Mouse (Mus musculus) lung, embryonic 16.5 days (tissue): ENCODE data around the gene Il10rb. TPM values are rescaled to one million over a fixed set of nuclear protein-coding genes. Genes with fewer than 3 reads are reported as not detected.

Experiments
- ATAC-seq: fragments of 200-750 bp; cut with Nextera tagmentation; 2 replicates; pipeline ENCODE4 v1.8.0; 2017; ENCODE audit warnings: low read depth, mild to moderate bottlenecking, moderate library complexity
- H3K27ac ChIP-seq: fragments of 300-500 bp; sonication (generic); 2 replicates; pipeline ENCODE4 v1.5.1; 2014; ENCODE audit warnings: mild to moderate bottlenecking, control low read depth, low read length
- H3K27me3 ChIP-seq: fragments of 300-500 bp; sonication (generic); 2 replicates; pipeline ENCODE4 v1.6.1; 2014; ENCODE audit warnings: low read depth, low read length, mixed read lengths; ENCODE audit not compliant: control insufficient read depth, insufficient read depth
- H3K36me3 ChIP-seq: fragments of 300-500 bp; sonication (generic); 2 replicates; pipeline ENCODE4 v1.6.1; 2014; ENCODE audit warnings: low read length; ENCODE audit not compliant: control insufficient read depth, insufficient read depth
- H3K4me1 ChIP-seq: fragments of 300-500 bp; sonication (generic); replicated peaks from 2 replicates; pipeline ENCODE4 v1.6.1; 2014; ENCODE audit warnings: low read length, mixed read lengths; ENCODE audit not compliant: control insufficient read depth, insufficient read depth
- H3K4me2 ChIP-seq: fragments of 300-500 bp; sonication (generic); 2 replicates; pipeline ENCODE4 v1.6.1; 2014; ENCODE audit warnings: low read depth, low read length, control low read depth
- H3K4me3 ChIP-seq: fragments of 300-500 bp; sonication (generic); 2 replicates; pipeline ENCODE4 v1.5.1; 2014; ENCODE audit warnings: mild to moderate bottlenecking, low read length, control low read depth
- H3K9ac ChIP-seq: fragments of 300-500 bp; sonication (generic); 2 replicates; pipeline ENCODE4 v1.6.1; 2014; ENCODE audit warnings: low read length, control low read depth
- H3K9me3 ChIP-seq: fragments of 300-500 bp; sonication (generic); 2 replicates; pipeline ENCODE4 v1.6.1; 2016; ENCODE audit warnings: low read length; ENCODE audit not compliant: control insufficient read depth
- WGBS: fragments of 180-500 bp; shearing (Covaris S2); extraction: QIAGEN DNeasy Blood & Tissue Kit; methylation state at CpG from one replicate; pipeline ENCODE4 v1.1.7; 2014; 5-methylcytosine and 5-hydroxymethylcytosine counted together
- polyA plus RNA-seq: library from polyadenylated mRNA; unstranded; fragments of >200 nt; fragmentation: Nextera tagmentation; extraction: Ambion mirVana; gene quantifications from 2 replicates; pipeline ENCODE4 v1.2.1, GENCODE M21; 2015

Gene Il10rb
- polyA plus RNA-seq, 1 experiment from 2014 or later = 56.8 TPM

DNA sequence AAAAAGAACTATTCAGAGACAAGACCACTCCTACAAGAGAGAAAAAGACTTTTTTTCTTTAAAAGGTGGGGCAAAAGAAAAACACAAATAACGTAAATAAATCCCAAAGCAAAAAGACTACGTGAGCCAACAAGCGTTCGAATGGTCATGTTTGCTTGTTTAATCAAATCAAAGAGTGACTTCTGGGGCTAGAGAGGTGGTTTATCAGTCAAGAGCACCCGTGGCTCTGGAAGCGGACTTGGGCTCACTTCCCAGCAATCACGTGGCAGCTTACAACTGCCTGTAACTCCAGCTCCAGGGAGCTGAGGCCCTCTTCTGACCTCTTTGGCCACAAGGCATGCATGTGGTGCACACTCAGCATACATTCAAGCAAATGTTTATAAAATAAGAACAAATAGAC lies 35.4 kb downstream of the Il10rb start:
- peak; percentile 92 for ATAC-seq
- H3K27ac ChIP-seq = peak overlapping the region; percentile 39
- no peak overlapping the region for H3K9ac ChIP-seq
- no peak overlapping the region for H3K4me3 ChIP-seq
- 13% methylated on average over 7 of the region's 7 CpGs for WGBS
- peak overlapping the region; percentile 29 for H3K4me2 ChIP-seq
- H3K36me3 ChIP-seq = no peaks in the 10 kb centered on the region
- H3K27me3 ChIP-seq = no peaks in the 10 kb centered on the region
- peaks cover 11% of the 10 kb centered on the region for H3K4me1 ChIP-seq
- no peaks in the 10 kb centered on the region for H3K9me3 ChIP-seq

DNA sequence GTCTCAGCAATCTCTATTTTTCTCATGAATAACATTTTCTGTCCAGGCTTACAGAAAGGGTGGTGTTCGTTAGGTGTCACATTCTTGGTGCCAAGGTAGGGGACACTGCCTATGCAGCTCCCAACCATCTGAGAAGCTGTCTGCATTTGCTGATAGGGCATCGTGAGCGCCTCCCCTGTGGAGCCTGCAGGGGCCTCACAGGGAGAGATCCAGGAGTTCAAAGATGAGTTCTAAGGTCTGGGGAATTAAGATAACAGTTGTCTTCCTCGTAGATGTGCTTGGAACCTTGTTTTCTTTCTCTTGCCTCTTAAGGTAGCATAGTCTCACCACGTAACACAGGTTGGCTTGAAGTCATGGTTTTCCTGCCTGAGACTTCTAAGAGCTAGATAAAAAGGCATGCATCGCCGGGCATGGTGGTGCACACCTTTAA lies 35.9 kb downstream of the Il10rb start:
- Histone ChIP-seq H3K4me3 (no peak overlapping the region), H3K36me3 (no peaks in the 10 kb centered on the region), H3K4me2 (no peak overlapping the region; the same call in 1 of the 2 replicates), H3K27me3 (no peaks in the 10 kb centered on the region), H3K4me1 (peaks cover 11% of the 10 kb centered on the region), H3K27ac (peak overlapping the region; percentile 39), H3K9ac (no peak overlapping the region), H3K9me3 (no peaks in the 10 kb centered on the region)
- WGBS = 61% methylated on average over 7 of the region's 7 CpGs
- ATAC-seq = peak; percentile 49

DNA sequence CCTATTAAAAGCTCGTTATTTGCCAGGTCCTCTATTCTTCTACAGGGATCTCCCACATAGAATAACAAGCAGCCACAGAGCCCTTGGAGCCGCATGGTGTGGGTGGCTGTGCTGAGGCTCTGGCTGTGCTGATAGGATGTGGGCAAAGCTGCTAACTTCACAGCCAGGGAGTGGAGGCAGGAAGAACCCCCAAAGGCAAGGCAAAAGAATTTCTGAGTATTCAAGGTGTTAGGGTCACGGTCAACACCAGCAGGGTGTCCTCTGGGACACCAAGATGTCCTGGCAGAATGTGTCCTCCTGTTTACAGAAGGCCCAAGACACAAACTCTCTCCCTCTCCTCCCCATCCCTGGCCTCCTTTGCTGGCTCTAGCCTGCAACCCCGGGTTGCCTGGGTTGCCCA lies 36.5 kb downstream of the Il10rb start:
- H3K9ac ChIP-seq = no peak overlapping the region
- no peak overlapping the region for H3K4me3 ChIP-seq
- peaks cover 13% of the 10 kb centered on the region for H3K4me1 ChIP-seq
- no peak overlapping the region for H3K27ac ChIP-seq
- H3K27me3 ChIP-seq = no peaks in the 10 kb centered on the region
- no peaks in the 10 kb centered on the region for H3K36me3 ChIP-seq
- 65% methylated on average over 4 of the region's 4 CpGs for WGBS
- no peak for ATAC-seq
- H3K9me3 ChIP-seq = no peaks in the 10 kb centered on the region
- no peak overlapping the region for H3K4me2 ChIP-seq

DNA sequence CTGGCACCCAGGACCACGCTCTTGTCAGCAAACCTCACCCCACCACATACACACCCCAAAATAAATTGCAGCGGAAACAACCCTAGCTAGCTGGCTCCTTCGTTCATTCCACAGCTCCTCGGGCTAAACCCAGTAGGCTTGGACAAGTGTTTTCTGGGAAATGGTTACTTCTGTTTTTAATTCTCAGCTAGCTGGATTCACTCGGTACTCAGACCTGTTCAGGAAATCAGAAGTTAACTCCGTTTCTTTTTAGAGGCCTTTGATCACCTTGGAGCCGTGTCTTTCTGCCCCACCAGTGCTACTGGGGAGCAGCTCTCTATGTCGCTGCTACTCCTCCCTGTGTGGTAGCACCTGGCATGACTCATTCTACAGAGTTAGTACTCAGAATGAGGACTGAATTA lies 37.2 kb downstream of the Il10rb start:
- 70% methylated on average over 8 of the region's 8 CpGs for WGBS
- peaks cover 17% of the 10 kb centered on the region for H3K4me1 ChIP-seq
- H3K27me3 ChIP-seq = no peaks in the 10 kb centered on the region
- H3K36me3 ChIP-seq = no peaks in the 10 kb centered on the region
- H3K9ac ChIP-seq = no peak overlapping the region
- no peak overlapping the region for H3K4me2 ChIP-seq
- ATAC-seq = no peak
- H3K9me3 ChIP-seq = no peaks in the 10 kb centered on the region
- H3K27ac ChIP-seq = no peak overlapping the region
- H3K4me3 ChIP-seq = no peak overlapping the region

DNA sequence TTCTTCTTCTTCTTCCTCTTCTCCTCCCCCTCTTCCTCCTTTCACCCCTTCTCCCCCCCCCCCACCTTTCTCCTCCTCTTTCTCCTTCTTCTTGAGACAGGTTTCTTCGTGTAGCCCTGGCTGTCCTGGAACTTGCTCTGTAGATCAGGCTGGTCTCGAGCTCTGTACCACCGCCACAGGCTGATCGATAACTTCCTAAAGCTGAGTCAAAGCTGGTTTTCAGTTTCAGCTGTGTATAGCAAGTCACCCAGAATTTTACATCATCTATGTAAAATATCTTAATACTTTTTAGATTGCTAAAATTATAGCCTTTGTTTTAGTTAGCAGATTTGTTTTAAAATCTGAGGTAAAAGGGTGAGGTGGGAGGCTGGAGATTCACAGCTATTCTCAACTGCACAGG lies 38.9 kb downstream of the Il10rb start:
- Histone ChIP-seq H3K36me3 (no peaks in the 10 kb centered on the region), H3K4me1 (peaks cover 17% of the 10 kb centered on the region), H3K9me3 (no peaks in the 10 kb centered on the region), H3K27me3 (no peaks in the 10 kb centered on the region), H3K9ac (no peak overlapping the region), H3K27ac (no peak overlapping the region), H3K4me2 (no peak overlapping the region), H3K4me3 (no peak overlapping the region)
- ATAC-seq = no peak
- WGBS = 82% methylated on average over 4 of the region's 4 CpGs

DNA sequence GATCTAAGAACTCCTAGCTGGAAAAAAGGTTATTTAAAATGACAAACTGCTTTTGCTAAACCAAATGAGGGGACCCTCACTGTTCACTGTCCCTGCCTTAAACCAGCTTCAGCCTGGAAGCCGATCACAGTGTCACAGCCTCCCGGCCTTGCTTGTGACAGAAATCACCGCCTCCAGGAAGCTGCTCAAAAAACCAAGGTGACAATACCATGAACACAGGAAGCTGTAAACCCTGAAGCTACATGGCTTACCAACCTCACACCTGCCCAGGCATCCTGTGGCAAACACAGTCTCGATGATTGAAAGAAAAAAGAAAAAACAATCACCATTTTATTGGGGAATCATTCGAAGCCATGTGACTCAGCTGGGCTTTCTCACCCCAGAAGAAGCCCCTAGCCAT lies 39.6 kb downstream of the Il10rb start:
- Histone ChIP-seq H3K4me3 (no peak overlapping the region), H3K27me3 (no peaks in the 10 kb centered on the region), H3K4me2 (no peak overlapping the region), H3K27ac (no peak overlapping the region), H3K9ac (no peak overlapping the region), H3K4me1 (peaks cover 21% of the 10 kb centered on the region), H3K9me3 (no peaks in the 10 kb centered on the region), H3K36me3 (no peaks in the 10 kb centered on the region)
- ATAC-seq = no peak
- WGBS = 74% methylated on average over 5 of the region's 5 CpGs

DNA sequence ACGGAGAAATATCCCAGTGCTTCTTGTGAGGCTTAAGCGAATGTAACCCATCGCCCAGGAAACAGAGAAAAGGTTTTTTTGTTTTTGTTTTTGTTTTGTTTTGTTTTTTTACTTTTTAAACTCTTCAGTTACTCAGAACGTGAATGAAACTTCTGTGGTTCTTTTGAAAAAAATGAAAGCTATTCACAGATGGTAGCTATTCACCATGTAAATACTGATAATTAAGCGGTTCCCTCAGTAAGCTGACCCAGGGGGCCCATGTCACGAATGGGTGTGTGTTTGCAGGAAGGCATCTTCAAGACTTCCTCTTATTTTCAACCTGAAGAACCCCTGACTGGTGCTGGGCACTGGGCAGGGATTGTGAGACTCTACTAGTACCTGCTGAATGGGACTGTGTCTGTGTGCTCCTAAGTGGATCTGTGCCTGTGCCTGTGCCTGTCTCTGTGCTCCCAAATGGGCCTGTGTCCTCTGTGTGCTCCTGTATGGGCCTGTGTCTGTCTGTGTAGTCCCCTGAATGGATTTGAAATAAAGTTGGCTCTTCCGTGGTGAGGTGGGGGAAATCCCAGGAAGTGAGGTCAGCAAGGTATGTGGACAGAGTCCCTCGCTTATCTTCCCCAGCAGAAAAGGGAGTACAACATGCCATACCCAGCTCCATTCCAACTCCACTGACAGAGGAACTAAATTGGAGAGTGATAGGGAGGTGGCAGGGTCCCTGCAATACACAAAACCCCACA lies 41.0 kb downstream of the Il10rb start:
- Histone ChIP-seq H3K9ac (no peak overlapping the region), H3K4me2 (no peak overlapping the region), H3K9me3 (no peaks in the 10 kb centered on the region), H3K4me1 (peaks cover 14% of the 10 kb centered on the region), H3K4me3 (no peak overlapping the region), H3K27ac (no peak overlapping the region), H3K27me3 (no peaks in the 10 kb centered on the region), H3K36me3 (no peaks in the 10 kb centered on the region)
- WGBS = 73% methylated on average over 8 of the region's 8 CpGs
- ATAC-seq = 0 out of 2 replicates have a peak, but pooled peaks have one; percentile 12

DNA sequence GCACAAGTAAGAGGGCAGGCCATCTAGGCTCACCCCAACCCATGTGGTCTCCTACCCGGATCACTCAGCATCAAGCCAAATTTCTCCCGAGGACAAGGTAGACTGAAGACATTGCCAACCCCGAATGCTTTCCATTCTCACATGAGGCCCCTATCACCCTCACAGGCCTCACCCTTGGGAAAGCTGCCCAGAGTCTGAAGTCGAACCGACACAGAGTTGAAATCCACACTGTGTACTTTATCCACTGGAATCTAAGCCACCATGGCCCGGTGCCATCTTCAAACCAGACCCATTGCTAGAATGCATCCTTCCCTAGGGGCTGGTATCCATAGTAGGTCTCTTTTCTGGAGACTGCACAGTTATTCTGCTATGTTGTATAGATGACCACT lies 41.5 kb downstream of the Il10rb start:
- no peak overlapping the region for H3K27ac ChIP-seq
- no peak overlapping the region for H3K4me3 ChIP-seq
- 0 out of 2 replicates have a peak, but pooled peaks have one; percentile 34 for ATAC-seq
- no peaks in the 10 kb centered on the region for H3K36me3 ChIP-seq
- peaks cover 19% of the 10 kb centered on the region for H3K4me1 ChIP-seq
- no peaks in the 10 kb centered on the region for H3K9me3 ChIP-seq
- H3K27me3 ChIP-seq = no peaks in the 10 kb centered on the region
- H3K4me2 ChIP-seq = no peak overlapping the region
- 63% methylated on average over 6 of the region's 6 CpGs for WGBS
- no peak overlapping the region for H3K9ac ChIP-seq

DNA sequence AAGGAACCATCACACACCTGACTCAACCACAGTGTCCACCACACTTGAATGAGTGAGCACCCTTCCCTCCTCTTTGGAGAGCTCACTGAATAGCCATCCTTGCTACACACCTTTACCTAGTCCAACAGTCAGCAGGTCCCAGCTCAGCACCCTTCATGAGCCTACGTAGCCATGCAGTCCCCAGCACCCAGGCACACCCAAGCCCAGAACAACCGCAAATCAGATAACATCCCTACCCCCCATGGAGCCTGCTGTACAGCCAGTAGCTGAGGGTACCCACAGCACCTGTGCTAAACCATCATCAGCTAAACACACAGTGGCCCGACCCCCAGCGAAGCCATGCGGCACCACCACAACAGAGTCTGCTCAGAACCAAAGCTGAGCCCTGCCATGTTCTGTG lies 42.1 kb downstream of the Il10rb start:
- Histone ChIP-seq H3K27ac (no peak overlapping the region), H3K27me3 (no peaks in the 10 kb centered on the region), H3K4me2 (no peak overlapping the region), H3K4me3 (no peak overlapping the region), H3K9me3 (no peaks in the 10 kb centered on the region), H3K36me3 (no peaks in the 10 kb centered on the region), H3K9ac (no peak overlapping the region), H3K4me1 (peaks cover 21% of the 10 kb centered on the region)
- WGBS = 96% methylated on average over 5 of the region's 5 CpGs
- no peak for ATAC-seq
